Mouse (Mus musculus): ENCODE data around the gene Gm17324. TPM values are rescaled to one million over a fixed set of nuclear protein-coding genes. Genes with fewer than 3 reads are reported as not detected.

Gm17324 gene
- polyA plus RNA-seq, 1 experiment from 2014 or later: 1.0 TPM

DNA sequence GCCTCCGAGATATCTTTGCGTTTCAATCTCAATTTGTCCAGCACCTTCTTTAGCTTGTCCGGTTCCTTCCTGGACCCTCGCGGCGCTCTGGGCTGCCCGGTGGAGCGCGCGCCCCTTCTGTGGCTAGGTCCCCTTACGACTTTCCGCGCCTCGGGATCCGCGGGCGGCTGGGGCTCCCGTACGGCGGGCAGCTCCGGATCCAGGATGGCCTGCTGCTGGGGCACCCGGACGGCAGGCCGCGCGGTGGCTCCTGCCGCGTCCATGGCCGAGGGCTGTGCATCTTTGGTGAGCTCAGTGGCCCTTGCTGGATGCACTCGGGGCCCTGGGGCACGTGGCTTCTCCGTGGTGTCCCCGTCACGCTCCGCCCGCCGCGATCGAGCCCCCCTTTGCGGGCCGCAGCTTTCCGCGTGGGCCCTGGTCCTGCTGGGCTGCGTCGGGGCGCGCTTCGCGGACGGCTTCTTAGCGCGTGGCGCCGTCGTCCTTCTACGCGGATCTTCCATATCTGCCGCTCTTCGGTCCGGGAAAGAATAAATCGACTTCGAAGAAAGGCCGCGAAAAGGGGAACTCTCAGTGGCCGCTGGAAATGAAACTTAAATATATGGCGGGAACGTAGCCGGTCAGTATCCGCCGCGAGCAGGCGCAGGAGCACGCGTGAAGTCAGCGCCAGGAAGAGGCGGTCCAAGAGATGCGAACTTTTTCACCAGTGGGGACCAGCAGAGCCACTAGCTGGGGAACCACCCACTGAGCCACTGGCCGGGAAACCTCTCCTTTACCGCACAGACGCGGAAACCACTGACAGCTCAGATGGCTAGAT, 5.8 kb downstream of the Gm17324 start, which contains the start of gene Cgas:
TSS of gene Cgas (minus strand) at position 659 of the 814 bp plus-strand sequence.
- ATAC-seq (ENCODE audit: low read depth): peak; percentile 75
- Histone ChIP-seq H3K9ac (ENCODE audit: low read length) (peak within 1 kb of the TSS; percentile 72), H3K9me3 (ENCODE audit: control insufficient read depth, low read length) (no peaks in the 10 kb centered on the region), H3K4me2 (ENCODE audit: low read depth, low read length) (peak within 1 kb of the TSS; percentile 89), H3K4me3 (ENCODE audit: low read length) (peak within 1 kb of the TSS; percentile 60), H3K27me3 (ENCODE audit: control insufficient read depth, insufficient read depth, low read depth, low read length) (peaks cover 40% of the 10 kb centered on the region), H3K4me1 (replicated peaks; ENCODE audit: control insufficient read depth, insufficient read depth, low read length) (peaks cover 18% of the 10 kb centered on the region), H3K36me3 (ENCODE audit: control insufficient read depth, insufficient read depth, low read length) (no peaks in the 10 kb centered on the region), H3K27ac (ENCODE audit: low read length) (no peak within 1 kb of the TSS)
- under 1% methylated on average over 76 of the region's 81 CpGs for WGBS

DNA sequence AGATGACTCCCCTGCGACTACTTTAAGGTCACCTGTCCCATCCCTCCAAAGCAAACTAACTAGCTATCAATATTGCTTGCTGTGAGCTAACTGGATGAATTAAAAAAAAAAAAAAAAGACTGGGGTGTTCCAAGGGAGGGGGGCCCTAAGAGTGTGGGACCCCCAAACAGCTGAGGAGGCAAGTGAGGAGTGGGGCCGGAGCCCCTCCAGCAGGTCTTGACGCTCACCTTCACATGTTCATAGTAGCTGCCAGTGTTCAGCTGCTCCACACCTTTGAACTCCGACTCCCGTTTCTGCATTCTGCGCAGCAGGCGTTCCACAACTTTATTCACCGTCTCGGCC, 6.4 kb downstream of the Gm17324 start:
- H3K9me3 ChIP-seq (ENCODE audit: control insufficient read depth, low read length): no peaks in the 10 kb centered on the region
- peak overlapping the region; percentile 60 for H3K4me3 ChIP-seq (ENCODE audit: low read length)
- peak overlapping the region; percentile 89 for H3K4me2 ChIP-seq (ENCODE audit: low read depth, low read length)
- 5% methylated on average over 9 of the region's 9 CpGs for WGBS
- peak overlapping the region; percentile 72 for H3K9ac ChIP-seq (ENCODE audit: low read length)
- peaks cover 40% of the 10 kb centered on the region for H3K27me3 ChIP-seq (ENCODE audit: control insufficient read depth, insufficient read depth, low read depth, low read length)
- peak; percentile 47; the same call in 1 of the 2 replicates for ATAC-seq (ENCODE audit: low read depth)
- H3K27ac ChIP-seq (ENCODE audit: low read length): no peak overlapping the region
- no peaks in the 10 kb centered on the region for H3K36me3 ChIP-seq (ENCODE audit: control insufficient read depth, insufficient read depth, low read length)
- peaks cover 14% of the 10 kb centered on the region for H3K4me1 ChIP-seq (replicated peaks; ENCODE audit: control insufficient read depth, insufficient read depth, low read length)

DNA sequence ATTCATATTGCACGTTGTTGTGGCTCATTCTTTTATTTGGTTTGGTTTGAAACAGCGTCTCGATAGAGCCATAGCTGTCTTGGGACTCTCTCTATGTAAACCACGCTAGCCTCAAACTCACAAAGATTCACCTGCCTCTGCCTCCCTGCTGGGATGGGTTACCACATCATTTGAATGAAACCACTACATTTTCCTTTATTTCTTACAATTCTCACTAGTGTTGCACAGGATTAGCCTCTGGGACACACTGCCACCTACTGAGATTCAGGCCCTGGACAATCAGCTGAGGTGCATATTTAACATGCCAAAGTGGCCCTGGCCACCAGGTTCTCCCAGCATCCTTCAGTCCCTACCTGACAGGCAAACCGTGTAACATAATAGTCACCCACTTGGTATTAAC, 9.2 kb downstream of the Gm17324 start:
- Histone ChIP-seq H3K36me3 (ENCODE audit: control insufficient read depth, insufficient read depth, low read length) (no peaks in the 10 kb centered on the region), H3K27ac (ENCODE audit: low read length) (no peak overlapping the region), H3K27me3 (ENCODE audit: control insufficient read depth, insufficient read depth, low read depth, low read length) (peaks cover 31% of the 10 kb centered on the region), H3K4me2 (ENCODE audit: low read depth, low read length) (no peak overlapping the region), H3K4me1 (replicated peaks; ENCODE audit: control insufficient read depth, insufficient read depth, low read length) (peaks cover 14% of the 10 kb centered on the region), H3K9me3 (ENCODE audit: control insufficient read depth, low read length) (no peaks in the 10 kb centered on the region), H3K9ac (ENCODE audit: low read length) (no peak overlapping the region), H3K4me3 (ENCODE audit: low read length) (no peak overlapping the region)
- no peak for ATAC-seq (ENCODE audit: low read depth)
- WGBS: 66% methylated on average over 5 of the region's 5 CpGs

DNA sequence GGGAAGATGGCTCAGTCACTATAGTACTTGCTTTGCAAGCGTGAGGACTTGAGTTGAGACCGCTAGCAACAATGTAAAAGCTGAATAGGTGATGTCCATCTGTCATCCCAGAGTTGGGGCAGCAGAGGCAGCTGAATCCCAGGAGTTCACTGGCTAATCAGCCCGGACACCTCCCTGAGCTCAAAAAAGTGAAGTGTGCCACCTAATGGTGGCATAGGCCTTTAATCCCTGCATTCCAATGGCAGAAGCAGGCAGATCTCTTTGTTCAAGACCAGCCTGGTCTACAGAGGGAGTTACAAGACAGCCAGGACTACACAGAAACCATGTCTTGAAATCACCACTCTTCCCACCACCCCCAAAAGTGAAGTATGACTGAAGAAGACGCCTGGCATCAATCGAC, 16.1 kb downstream of the Gm17324 start:
- Histone ChIP-seq H3K9me3 (ENCODE audit: control insufficient read depth, low read length) (no peaks in the 10 kb centered on the region), H3K36me3 (ENCODE audit: control insufficient read depth, insufficient read depth, low read length) (no peaks in the 10 kb centered on the region), H3K4me3 (ENCODE audit: low read length) (no peak overlapping the region), H3K27me3 (ENCODE audit: control insufficient read depth, insufficient read depth, low read depth, low read length) (no peaks in the 10 kb centered on the region), H3K27ac (ENCODE audit: low read length) (no peak overlapping the region), H3K4me1 (replicated peaks; ENCODE audit: control insufficient read depth, insufficient read depth, low read length) (0 out of 2 replicates have a peak, but pooled peaks cover 3% of the 10 kb centered on the region), H3K4me2 (ENCODE audit: low read depth, low read length) (no peak overlapping the region), H3K9ac (ENCODE audit: low read length) (no peak overlapping the region)
- ATAC-seq (ENCODE audit: low read depth): no peak
- WGBS: 81% methylated on average over 5 of the region's 5 CpGs

DNA sequence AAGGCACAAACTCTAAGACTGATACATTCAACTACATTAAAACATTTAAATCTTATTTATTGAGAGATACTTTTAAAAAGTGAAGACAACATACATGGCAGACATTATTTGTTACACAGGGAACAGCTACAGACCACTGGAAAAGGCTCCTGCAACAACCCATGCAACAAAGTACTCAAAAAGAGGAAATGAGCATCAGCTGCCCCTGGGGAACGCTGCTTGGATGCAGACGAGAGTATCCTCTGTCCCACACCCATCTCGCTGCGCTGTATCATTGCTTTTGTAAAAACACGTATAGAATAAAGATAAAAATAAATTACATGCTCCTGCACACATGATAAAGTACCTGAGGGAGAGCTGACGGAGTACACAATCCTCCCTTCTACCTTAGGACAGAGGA, 18.1 kb downstream of the Gm17324 start:
- WGBS: 69% methylated on average over 6 of the region's 6 CpGs

DNA sequence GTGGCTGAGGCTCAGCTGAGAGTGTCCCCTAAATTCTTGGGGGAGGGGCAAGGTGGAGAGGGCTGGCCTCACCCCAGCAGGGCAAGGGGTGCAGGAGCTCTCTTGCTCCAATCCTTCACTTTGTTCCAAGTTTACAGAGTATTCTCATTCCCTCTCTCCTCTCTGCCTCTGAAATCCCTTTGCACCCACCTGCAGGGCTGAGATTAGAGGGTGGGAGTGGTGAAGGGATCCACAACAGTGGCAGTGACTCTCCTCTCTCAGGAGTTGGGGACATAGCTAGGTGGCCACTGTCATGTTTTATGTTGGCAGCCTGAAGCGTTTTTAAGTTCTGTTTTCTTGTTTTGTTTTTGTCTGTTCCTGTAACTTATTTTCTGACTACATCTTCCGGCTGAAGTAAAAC, 19.0 kb downstream of the Gm17324 start:
- WGBS: 60% methylated on average over 2 of the region's 2 CpGs

More for the DNA sequence above, 18.1 kb downstream of the Gm17324 start:
- Histone ChIP-seq H3K4me1 (replicated peaks; ENCODE audit: control insufficient read depth, insufficient read depth, low read length) (0 out of 2 replicates have a peak, but pooled peaks cover 5% of the 10 kb centered on the region), H3K4me2 (ENCODE audit: low read depth, low read length) (no peak overlapping the region), H3K27ac (ENCODE audit: low read length) (no peak overlapping the region), H3K36me3 (ENCODE audit: control insufficient read depth, insufficient read depth, low read length) (no peaks in the 10 kb centered on the region), H3K9ac (ENCODE audit: low read length) (no peak overlapping the region), H3K4me3 (ENCODE audit: low read length) (no peak overlapping the region), H3K27me3 (ENCODE audit: control insufficient read depth, insufficient read depth, low read depth, low read length) (no peaks in the 10 kb centered on the region), H3K9me3 (ENCODE audit: control insufficient read depth, low read length) (no peaks in the 10 kb centered on the region)
- ATAC-seq (ENCODE audit: low read depth): no peak

DNA sequence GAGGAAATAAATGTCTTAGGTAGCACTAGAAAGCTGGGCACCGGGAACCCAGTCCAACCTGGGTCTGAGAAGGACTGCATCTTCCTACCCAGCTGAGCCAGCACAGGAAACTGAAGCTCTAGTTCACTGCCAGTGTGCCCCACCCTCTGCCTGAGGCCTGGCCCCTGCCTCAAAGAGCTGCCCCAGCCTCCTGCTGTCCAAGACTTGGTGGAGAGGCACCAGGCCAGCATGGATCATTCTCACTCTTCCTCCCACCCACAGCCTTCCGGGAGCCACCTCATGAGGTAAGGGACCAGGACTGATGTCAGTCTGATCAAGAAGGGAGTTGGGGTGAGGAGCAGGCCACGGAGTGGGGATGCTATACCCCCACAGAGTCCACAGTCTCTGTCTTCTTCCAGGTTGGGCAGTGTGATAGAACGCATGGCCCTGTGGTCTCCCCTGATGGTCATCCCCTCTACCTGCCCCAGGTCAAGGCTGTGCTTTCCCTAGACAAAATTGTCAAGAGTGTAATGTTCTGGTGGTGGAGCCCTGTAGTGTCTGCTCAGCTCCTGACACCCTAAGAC, 19.6 kb downstream of the Gm17324 start:
- 76% methylated on average over 4 of the region's 4 CpGs for WGBS
- no peaks in the 10 kb centered on the region for H3K9me3 ChIP-seq (ENCODE audit: control insufficient read depth, low read length)
- H3K36me3 ChIP-seq (ENCODE audit: control insufficient read depth, insufficient read depth, low read length): no peaks in the 10 kb centered on the region
- H3K4me1 ChIP-seq (replicated peaks; ENCODE audit: control insufficient read depth, insufficient read depth, low read length): 0 out of 2 replicates have a peak, but pooled peaks cover 5% of the 10 kb centered on the region
- no peak overlapping the region for H3K27ac ChIP-seq (ENCODE audit: low read length)
- H3K27me3 ChIP-seq (ENCODE audit: control insufficient read depth, insufficient read depth, low read depth, low read length): no peaks in the 10 kb centered on the region
- no peak for ATAC-seq (ENCODE audit: low read depth)
- H3K9ac ChIP-seq (ENCODE audit: low read length): no peak overlapping the region
- H3K4me3 ChIP-seq (ENCODE audit: low read length): no peak overlapping the region
- no peak overlapping the region for H3K4me2 ChIP-seq (ENCODE audit: low read depth, low read length)

More for the DNA sequence above, 19.0 kb downstream of the Gm17324 start:
- Histone ChIP-seq H3K4me2 (ENCODE audit: low read depth, low read length) (no peak overlapping the region), H3K9me3 (ENCODE audit: control insufficient read depth, low read length) (no peaks in the 10 kb centered on the region), H3K27me3 (ENCODE audit: control insufficient read depth, insufficient read depth, low read depth, low read length) (no peaks in the 10 kb centered on the region), H3K4me3 (ENCODE audit: low read length) (no peak overlapping the region), H3K4me1 (replicated peaks; ENCODE audit: control insufficient read depth, insufficient read depth, low read length) (0 out of 2 replicates have a peak, but pooled peaks cover 5% of the 10 kb centered on the region), H3K27ac (ENCODE audit: low read length) (no peak overlapping the region), H3K36me3 (ENCODE audit: control insufficient read depth, insufficient read depth, low read length) (no peaks in the 10 kb centered on the region), H3K9ac (ENCODE audit: low read length) (no peak overlapping the region)
- ATAC-seq (ENCODE audit: low read depth): no peak

DNA sequence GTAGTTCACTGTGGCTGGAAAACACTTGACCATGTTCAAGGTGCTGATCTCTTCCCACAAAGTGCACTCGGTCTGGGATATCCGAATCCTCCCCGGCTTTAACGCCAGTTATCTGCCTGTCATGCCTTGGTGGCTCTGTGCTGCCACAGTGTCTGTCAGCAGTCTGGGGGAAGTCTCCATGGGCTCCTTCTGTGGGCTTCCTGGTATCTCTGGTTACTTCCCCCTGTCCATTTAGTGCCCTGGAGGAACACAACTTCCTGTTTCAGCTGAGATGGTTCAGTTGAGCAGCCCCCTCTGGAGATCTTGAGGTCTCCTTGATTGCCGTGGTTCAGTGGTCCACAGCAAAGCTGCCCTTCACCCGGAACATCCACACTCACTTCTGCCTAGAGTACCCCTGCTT, 20.4 kb downstream of the Gm17324 start:
- Histone ChIP-seq H3K4me2 (ENCODE audit: low read depth, low read length) (no peak overlapping the region), H3K36me3 (ENCODE audit: control insufficient read depth, insufficient read depth, low read length) (no peaks in the 10 kb centered on the region)

DNA sequence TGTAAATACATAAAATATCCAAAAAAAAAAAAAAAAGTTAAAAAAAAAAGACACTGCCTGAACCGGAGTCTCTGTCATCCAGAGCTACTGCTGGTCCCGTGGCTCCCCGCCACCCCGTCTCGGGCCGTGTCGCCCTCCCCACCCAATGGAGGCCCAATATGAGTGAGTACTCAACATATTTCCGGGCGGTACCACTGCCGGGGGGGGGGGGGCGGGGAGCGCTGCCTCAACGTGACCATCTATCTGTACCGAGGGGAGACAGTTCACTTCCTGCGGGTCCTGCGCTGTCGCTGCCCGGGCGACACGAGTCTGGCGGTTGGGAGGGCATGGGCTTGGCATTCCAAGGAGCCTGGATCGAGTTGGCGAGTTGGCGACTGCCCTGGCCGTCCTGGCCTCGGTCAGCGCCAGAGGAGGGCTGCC, 21.2 kb downstream of the Gm17324 start:
- H3K36me3 ChIP-seq (ENCODE audit: control insufficient read depth, insufficient read depth, low read length): no peaks in the 10 kb centered on the region
- H3K9ac ChIP-seq (ENCODE audit: low read length): peak overlapping the region; percentile 55
- no peaks in the 10 kb centered on the region for H3K27me3 ChIP-seq (ENCODE audit: control insufficient read depth, insufficient read depth, low read depth, low read length)
- H3K27ac ChIP-seq (ENCODE audit: low read length): no peak overlapping the region
- peak; percentile 65 for ATAC-seq (ENCODE audit: low read depth)
- peak overlapping the region; percentile 85 for H3K4me2 ChIP-seq (ENCODE audit: low read depth, low read length)
- 0 out of 2 replicates have a peak, but pooled peaks cover 5% of the 10 kb centered on the region for H3K4me1 ChIP-seq (replicated peaks; ENCODE audit: control insufficient read depth, insufficient read depth, low read length)
- peak overlapping the region; percentile 45 for H3K4me3 ChIP-seq (ENCODE audit: low read length)
- WGBS: 9% methylated on average over 27 of the region's 27 CpGs
- H3K9me3 ChIP-seq (ENCODE audit: control insufficient read depth, low read length): no peaks in the 10 kb centered on the region

More for the DNA sequence above, 20.4 kb downstream of the Gm17324 start:
- Histone ChIP-seq H3K4me1 (replicated peaks; ENCODE audit: control insufficient read depth, insufficient read depth, low read length) (0 out of 2 replicates have a peak, but pooled peaks cover 5% of the 10 kb centered on the region), H3K4me3 (ENCODE audit: low read length) (no peak overlapping the region), H3K9ac (ENCODE audit: low read length) (no peak overlapping the region), H3K9me3 (ENCODE audit: control insufficient read depth, low read length) (no peaks in the 10 kb centered on the region), H3K27ac (ENCODE audit: low read length) (no peak overlapping the region), H3K27me3 (ENCODE audit: control insufficient read depth, insufficient read depth, low read depth, low read length) (no peaks in the 10 kb centered on the region)
- 83% methylated on average over 6 of the region's 6 CpGs for WGBS
- no peak for ATAC-seq (ENCODE audit: low read depth)
